Mouse (Mus musculus): ENCODE measurements at regions not wholly inside any gene's neighbourhood (a gene's known extent, or its start where the extent isn't known, plus 50 kb on each side); places are given as distances from the start of the nearest gene placed in this dataset.
A peak's percentile ranks its signal among the peaks of the same experiment; 100 is the strongest.

GRCm38 (mm10) chr13:111002670-111003069 is 252.1 kb upstream of the Actbl2 start:
- Histone ChIP-seq H3K9me3 (no peaks in the 10 kb centered on the region), H3K4me3 (no peak overlapping the region)
- no peak for ATAC-seq (ENCODE audit: low read depth)

GRCm38 (mm10) chr13:111014142-111014541 is 240.7 kb upstream of the Actbl2 start:
- H3K9me3 ChIP-seq: no peaks in the 10 kb centered on the region
- no peaks in the 10 kb centered on the region for H3K36me3 ChIP-seq
- no peak overlapping the region for H3K4me3 ChIP-seq
- H3K27me3 ChIP-seq: no peaks in the 10 kb centered on the region
- no peak overlapping the region for H3K4me2 ChIP-seq
- H3K9ac ChIP-seq: no peak overlapping the region
- no peak overlapping the region for H3K27ac ChIP-seq (replicated peaks)
- 16% methylated on average over 4 of the region's 4 CpGs for WGBS
- ATAC-seq (ENCODE audit: low read depth): no peak; the same call in 1 of the 2 replicates
- H3K4me1 ChIP-seq (replicated peaks): no peaks in the 10 kb centered on the region

More at GRCm38 (mm10) chr13:111002670-111003069, 252.1 kb upstream of the Actbl2 start:
- Histone ChIP-seq H3K4me1 (replicated peaks) (no peaks in the 10 kb centered on the region), H3K27me3 (no peaks in the 10 kb centered on the region), H3K4me2 (no peak overlapping the region), H3K36me3 (no peaks in the 10 kb centered on the region), H3K9ac (no peak overlapping the region), H3K27ac (replicated peaks) (no peak overlapping the region)
- WGBS: 55% methylated on average over 4 of the region's 4 CpGs

DNA sequence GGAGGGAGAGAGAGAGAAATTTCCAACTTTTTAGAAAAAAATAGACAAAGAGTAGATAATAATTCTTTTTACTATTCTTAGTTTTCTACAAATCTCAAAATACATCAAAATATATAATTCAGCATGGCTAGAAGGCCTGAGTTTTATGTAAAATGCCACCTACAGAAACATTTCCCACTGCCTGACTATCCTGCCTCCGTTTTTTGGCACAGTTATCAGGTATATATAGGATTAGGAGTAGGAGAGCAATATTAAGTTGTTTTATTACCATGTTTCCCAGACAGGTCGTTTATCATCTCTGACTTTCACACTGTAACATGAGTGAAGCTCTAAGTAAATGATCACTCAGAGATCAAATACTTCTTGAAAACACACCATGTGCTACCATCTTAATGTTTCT is 224.7 kb upstream of the Actbl2 start:
- H3K4me2 ChIP-seq: no peak overlapping the region
- H3K9me3 ChIP-seq: no peaks in the 10 kb centered on the region
- H3K9ac ChIP-seq: no peak overlapping the region
- H3K4me3 ChIP-seq: no peak overlapping the region
- no peaks in the 10 kb centered on the region for H3K4me1 ChIP-seq (replicated peaks)
- H3K36me3 ChIP-seq: no peaks in the 10 kb centered on the region
- WGBS: 73% methylated on average over 2 of the region's 2 CpGs
- no peak overlapping the region for H3K27ac ChIP-seq (replicated peaks)
- H3K27me3 ChIP-seq: no peaks in the 10 kb centered on the region
- no peak for ATAC-seq (ENCODE audit: low read depth)

DNA sequence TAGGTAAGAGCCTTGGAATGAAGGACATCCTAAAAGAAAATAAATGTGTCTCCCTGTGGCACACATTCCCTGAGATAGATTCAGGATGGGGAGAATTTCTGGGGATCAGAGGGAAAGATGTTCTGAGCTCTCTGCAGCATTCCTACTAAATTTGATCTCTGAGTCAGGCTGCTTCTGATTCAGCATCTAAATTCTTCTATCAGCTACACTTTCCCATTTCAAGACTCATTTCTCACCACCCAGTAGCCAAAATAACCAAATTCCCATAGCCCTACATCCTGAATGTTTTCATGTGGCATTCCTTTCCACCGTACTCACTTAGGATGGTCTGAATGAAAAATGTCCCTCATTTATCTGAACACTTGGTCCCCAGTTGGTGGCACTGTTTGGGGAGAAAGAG is 223.2 kb upstream of the Actbl2 start:
- Histone ChIP-seq H3K4me2 (no peak overlapping the region), H3K9me3 (no peaks in the 10 kb centered on the region), H3K9ac (no peak overlapping the region), H3K27ac (replicated peaks) (no peak overlapping the region), H3K27me3 (no peaks in the 10 kb centered on the region), H3K4me1 (replicated peaks) (no peaks in the 10 kb centered on the region), H3K36me3 (no peaks in the 10 kb centered on the region), H3K4me3 (no peak overlapping the region)
- 63% methylated on average over 1 of the region's 1 CpGs for WGBS
- ATAC-seq (ENCODE audit: low read depth): no peak

DNA sequence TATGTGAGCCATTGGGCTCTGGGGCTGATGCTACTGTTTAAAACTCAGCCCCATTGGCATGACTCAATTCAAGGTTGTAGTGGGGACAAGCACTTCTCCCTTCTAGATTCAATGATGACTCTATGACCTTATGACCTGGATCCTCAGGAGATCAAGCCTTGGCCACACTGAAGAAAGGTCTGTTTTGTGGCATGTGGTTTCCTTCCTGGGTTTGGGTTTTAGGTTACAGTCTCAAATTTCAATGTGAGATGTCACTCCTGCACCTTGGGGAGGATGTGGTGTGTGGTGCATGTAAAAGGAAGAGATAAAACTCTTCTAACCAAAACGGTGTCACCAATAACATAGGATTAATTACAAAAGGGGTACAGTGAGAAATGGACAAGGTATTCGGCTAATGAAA is 211.2 kb upstream of the Actbl2 start:
- no peaks in the 10 kb centered on the region for H3K9me3 ChIP-seq
- H3K9ac ChIP-seq: no peak overlapping the region
- no peak overlapping the region for H3K4me3 ChIP-seq
- H3K4me1 ChIP-seq (replicated peaks): no peaks in the 10 kb centered on the region
- no peak overlapping the region for H3K4me2 ChIP-seq
- H3K36me3 ChIP-seq: no peaks in the 10 kb centered on the region
- no peak overlapping the region for H3K27ac ChIP-seq (replicated peaks)
- H3K27me3 ChIP-seq: no peaks in the 10 kb centered on the region
- no peak for ATAC-seq (ENCODE audit: low read depth)
- 66% methylated on average over 2 of the region's 2 CpGs for WGBS

DNA sequence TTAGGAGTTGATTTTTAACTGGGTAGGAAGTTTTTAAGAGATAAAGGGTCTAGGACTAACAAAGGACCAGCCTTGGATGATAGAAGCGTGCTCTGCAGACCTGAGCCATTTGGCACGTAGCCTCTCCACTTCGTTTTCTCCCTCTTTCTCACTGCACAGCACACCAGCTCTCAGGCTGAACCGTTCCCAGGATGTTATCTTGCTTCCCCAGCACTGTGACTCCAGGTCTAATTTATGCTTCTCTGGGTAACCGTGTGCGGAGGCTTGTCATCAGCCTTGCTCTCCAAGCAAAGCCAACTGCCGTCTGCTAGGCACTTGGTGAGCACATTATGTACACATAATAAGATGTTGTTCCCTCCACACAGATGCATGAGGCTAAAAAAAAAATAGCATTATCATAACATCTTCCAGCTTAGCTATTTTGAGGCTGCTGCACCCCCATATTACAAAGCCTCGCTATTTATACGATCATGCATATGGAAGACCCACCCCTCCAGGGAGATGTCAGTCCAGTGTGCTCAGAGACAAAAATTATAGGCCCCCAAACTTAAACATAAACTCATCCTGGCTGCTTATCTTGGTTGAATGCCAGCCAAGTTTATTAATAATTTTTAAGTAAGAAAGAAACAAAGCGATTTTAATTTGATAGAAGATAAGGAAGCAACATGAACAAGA is 210.3 kb upstream of the Actbl2 start:
- H3K36me3 ChIP-seq: no peaks in the 10 kb centered on the region
- H3K9me3 ChIP-seq: no peaks in the 10 kb centered on the region
- H3K4me1 ChIP-seq (replicated peaks): no peaks in the 10 kb centered on the region
- H3K27ac ChIP-seq (replicated peaks): peak overlapping the region; percentile 40; the same call in 1 of the 2 replicates
- no peak overlapping the region for H3K9ac ChIP-seq
- H3K4me2 ChIP-seq: no peak overlapping the region
- WGBS: 56% methylated on average over 10 of the region's 10 CpGs
- H3K27me3 ChIP-seq: no peaks in the 10 kb centered on the region
- no peak overlapping the region for H3K4me3 ChIP-seq
- peak; percentile 36; the same call in 1 of the 2 replicates for ATAC-seq (ENCODE audit: low read depth)

DNA sequence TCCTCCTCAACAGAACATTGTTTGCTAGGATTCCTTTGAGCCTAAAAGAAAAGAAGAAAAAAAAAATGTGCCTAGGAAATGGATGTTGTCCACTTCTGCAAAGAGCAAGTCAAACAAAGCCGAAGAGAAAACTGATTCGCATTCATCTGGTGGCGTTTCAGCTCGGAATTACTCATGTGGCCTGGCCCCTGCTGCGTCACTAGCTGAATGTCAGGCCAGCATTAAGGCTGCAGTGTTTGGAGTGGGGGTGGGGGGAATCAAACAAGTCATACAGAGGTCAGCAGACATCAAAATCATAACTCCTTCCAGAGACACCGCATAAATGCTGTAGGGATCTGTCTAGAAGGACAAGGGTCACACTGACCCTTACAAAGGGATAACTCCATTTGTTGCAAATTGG is 204.7 kb upstream of the Actbl2 start:
- no peak overlapping the region for H3K4me3 ChIP-seq
- H3K27me3 ChIP-seq: no peaks in the 10 kb centered on the region
- no peak overlapping the region for H3K9ac ChIP-seq
- H3K4me2 ChIP-seq: no peak overlapping the region
- no peak for ATAC-seq (ENCODE audit: low read depth)
- no peak overlapping the region for H3K27ac ChIP-seq (replicated peaks)
- peaks cover 11% of the 10 kb centered on the region for H3K4me1 ChIP-seq (replicated peaks)
- H3K36me3 ChIP-seq: no peaks in the 10 kb centered on the region
- 26% methylated on average over 6 of the region's 6 CpGs for WGBS
- no peaks in the 10 kb centered on the region for H3K9me3 ChIP-seq

- H3K9ac ChIP-seq: no peak overlapping the region
- no peaks in the 10 kb centered on the region for H3K9me3 ChIP-seq
- no peak overlapping the region for H3K4me3 ChIP-seq
- 72% methylated on average over 2 of the region's 2 CpGs for WGBS
- H3K4me2 ChIP-seq: no peak overlapping the region
- no peaks in the 10 kb centered on the region for H3K36me3 ChIP-seq
- ATAC-seq (ENCODE audit: low read depth): no peak
- no peak overlapping the region for H3K27ac ChIP-seq (replicated peaks)
- no peaks in the 10 kb centered on the region for H3K27me3 ChIP-seq
- H3K4me1 ChIP-seq (replicated peaks): no peaks in the 10 kb centered on the region
These were observed 199.0 kb upstream of the Actbl2 start for GRCm38 (mm10) chr13:111055817-111056216.

DNA sequence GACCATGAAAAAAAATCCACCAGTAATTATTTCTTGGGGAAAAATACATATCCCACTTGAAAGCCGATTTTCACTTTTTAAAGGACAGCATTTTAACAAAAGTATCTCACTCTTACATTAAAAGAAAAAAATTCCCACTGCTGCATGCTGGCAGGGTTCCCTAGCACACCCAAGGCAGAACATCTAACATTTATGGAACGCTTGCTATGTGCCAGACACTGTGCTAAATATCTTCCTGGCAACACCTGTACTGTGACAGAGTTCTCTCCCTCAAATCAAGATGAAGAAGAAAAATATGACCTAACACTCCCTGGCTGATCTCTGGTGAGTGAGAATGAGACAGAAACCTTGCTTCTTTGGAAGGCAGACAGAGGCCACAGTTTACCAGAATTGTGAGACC is 167.1 kb upstream of the Actbl2 start:
- no peak overlapping the region for H3K4me3 ChIP-seq
- H3K27me3 ChIP-seq: no peaks in the 10 kb centered on the region
- ATAC-seq (ENCODE audit: low read depth): no peak
- no peaks in the 10 kb centered on the region for H3K9me3 ChIP-seq
- no peaks in the 10 kb centered on the region for H3K4me1 ChIP-seq (replicated peaks)
- no peak overlapping the region for H3K27ac ChIP-seq (replicated peaks)
- H3K4me2 ChIP-seq: no peak overlapping the region
- H3K9ac ChIP-seq: no peak overlapping the region
- WGBS: 84% methylated on average over 2 of the region's 2 CpGs
- H3K36me3 ChIP-seq: no peaks in the 10 kb centered on the region

DNA sequence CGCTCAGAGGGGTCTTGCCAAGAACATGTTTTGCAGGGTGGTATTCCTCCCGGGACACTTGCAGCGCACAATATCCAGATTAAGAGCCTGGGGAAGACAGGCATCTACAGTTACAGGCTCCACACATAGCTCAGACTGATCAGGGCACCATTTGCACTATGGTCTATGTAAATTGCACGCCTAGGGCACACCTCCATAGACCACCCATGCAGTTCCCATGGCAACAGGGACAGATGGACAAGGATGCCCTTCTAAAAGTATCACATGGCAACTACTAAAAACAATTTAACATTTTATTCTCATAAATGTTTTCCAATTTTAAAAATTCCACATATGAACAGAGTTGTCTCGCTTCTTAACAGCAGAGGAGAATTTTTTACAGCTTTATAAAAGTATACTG is 158.7 kb upstream of the Actbl2 start:
- ATAC-seq (ENCODE audit: low read depth): no peak
- 92% methylated on average over 5 of the region's 5 CpGs for WGBS
- no peak overlapping the region for H3K27ac ChIP-seq (replicated peaks)
- no peak overlapping the region for H3K9ac ChIP-seq
- no peaks in the 10 kb centered on the region for H3K36me3 ChIP-seq
- H3K4me3 ChIP-seq: no peak overlapping the region
- peaks cover 4% of the 10 kb centered on the region; the same call in 1 of the 2 replicates for H3K4me1 ChIP-seq (replicated peaks)
- no peaks in the 10 kb centered on the region for H3K9me3 ChIP-seq
- no peak overlapping the region for H3K4me2 ChIP-seq
- H3K27me3 ChIP-seq: no peaks in the 10 kb centered on the region

GRCm38 (mm10) chr13:111097336-111097735 is 157.5 kb upstream of the Actbl2 start:
- H3K4me3 ChIP-seq: no peak overlapping the region
- H3K9ac ChIP-seq: no peak overlapping the region
- H3K27me3 ChIP-seq: no peaks in the 10 kb centered on the region
- no peak overlapping the region for H3K4me2 ChIP-seq
- no peak for ATAC-seq (ENCODE audit: low read depth)
- no peaks in the 10 kb centered on the region for H3K36me3 ChIP-seq
- H3K27ac ChIP-seq (replicated peaks): no peak overlapping the region
- H3K9me3 ChIP-seq: no peaks in the 10 kb centered on the region
- peaks cover 4% of the 10 kb centered on the region; the same call in 1 of the 2 replicates for H3K4me1 ChIP-seq (replicated peaks)
- WGBS: 76% methylated on average over 4 of the region's 4 CpGs

DNA sequence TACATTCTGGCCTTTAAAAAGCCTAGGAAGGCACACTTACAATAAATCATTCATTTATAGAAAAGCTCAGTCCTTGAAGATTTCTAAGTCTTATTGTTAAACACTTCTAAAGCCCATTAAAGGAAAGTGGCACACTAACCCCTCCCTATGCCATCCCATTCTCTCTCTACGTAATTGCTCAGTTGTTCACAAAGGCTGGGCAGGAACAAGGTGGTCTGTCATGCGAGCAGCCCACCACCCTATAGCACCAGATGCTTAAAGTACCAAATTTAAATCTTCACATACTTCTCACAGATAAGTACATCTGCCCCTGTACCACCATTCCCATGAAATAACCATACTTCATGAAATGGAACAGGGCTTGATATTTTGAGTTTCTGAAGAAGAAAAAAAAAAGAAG is 156.1 kb upstream of the Actbl2 start:
- 26% methylated on average over 2 of the region's 2 CpGs for WGBS
- H3K4me2 ChIP-seq: no peak overlapping the region
- H3K27ac ChIP-seq (replicated peaks): no peak overlapping the region
- no peaks in the 10 kb centered on the region for H3K27me3 ChIP-seq
- H3K4me3 ChIP-seq: no peak overlapping the region
- H3K9me3 ChIP-seq: no peaks in the 10 kb centered on the region
- ATAC-seq (ENCODE audit: low read depth): no peak
- no peak overlapping the region for H3K9ac ChIP-seq
- H3K36me3 ChIP-seq: no peaks in the 10 kb centered on the region
- H3K4me1 ChIP-seq (replicated peaks): peaks cover 4% of the 10 kb centered on the region; the same call in 1 of the 2 replicates

- no peak overlapping the region for H3K27ac ChIP-seq (replicated peaks)
- H3K4me3 ChIP-seq: no peak overlapping the region
- H3K4me1 ChIP-seq (replicated peaks): peaks cover 5% of the 10 kb centered on the region; the same call in 1 of the 2 replicates
- H3K9me3 ChIP-seq: no peaks in the 10 kb centered on the region
- H3K27me3 ChIP-seq: no peaks in the 10 kb centered on the region
- H3K36me3 ChIP-seq: no peaks in the 10 kb centered on the region
- no peak overlapping the region for H3K4me2 ChIP-seq
- no peak for ATAC-seq (ENCODE audit: low read depth)
- H3K9ac ChIP-seq: no peak overlapping the region
- WGBS: 43% methylated on average over 6 of the region's 6 CpGs
These were observed 155.6 kb upstream of the Actbl2 start for GRCm38 (mm10) chr13:111099252-111099651.
